Mouse (Mus musculus) lung, postnatal 4 days (tissue): ENCODE measurements at regions not wholly inside any gene's neighbourhood (a gene's known extent, or its start where the extent isn't known, plus 50 kb on each side); places are given as distances from the start of the nearest gene placed in this dataset.
A peak's percentile ranks its signal among the peaks of the same experiment; 100 is the strongest.

Experiments
- DNase-seq, 2 experiments: peaks; one replicate each; pipeline ENCODE4 v3.0.0; 2021

GRCm38 (mm10) chr13:35482340-35482739 lies 177.3 kb upstream of the Cdyl start:
- DNase-seq, result no peak

GRCm38 (mm10) chr13:35486125-35486524 lies 173.5 kb upstream of the Cdyl start:
- DNase-seq, result peak; percentile 65 to 87

GRCm38 (mm10) chr13:35499776-35500175 lies 159.9 kb upstream of the Cdyl start:
- DNase-seq, result no peak

- no peak for DNase-seq
Measured at GRCm38 (mm10) chr13:35500891-35501290, 158.7 kb upstream of the Cdyl start.

GRCm38 (mm10) chr13:35501351-35502146 lies 158.1 kb upstream of the Cdyl start:
- no peak for DNase-seq

GRCm38 (mm10) chr13:35502147-35502522 lies 157.5 kb upstream of the Cdyl start:
- no peak for DNase-seq

- peak in 1 of 2 experiments; percentile 48 for DNase-seq
Measured at GRCm38 (mm10) chr13:35503362-35503821, 156.2 kb upstream of the Cdyl start.

GRCm38 (mm10) chr13:35507195-35507594 lies 152.4 kb upstream of the Cdyl start:
- peak; percentile 21 to 47 for DNase-seq

- no peak for DNase-seq
Measured at GRCm38 (mm10) chr13:35512029-35512507, 147.6 kb upstream of the Cdyl start.

GRCm38 (mm10) chr13:35513120-35513519 lies 146.5 kb upstream of the Cdyl start:
- DNase-seq, result no peak

GRCm38 (mm10) chr13:35515291-35515690 lies 144.3 kb upstream of the Cdyl start:
- DNase-seq, result no peak

GRCm38 (mm10) chr13:35517692-35518091 lies 141.9 kb upstream of the Cdyl start:
- DNase-seq, result peak in 1 of 2 experiments; percentile 25

- no peak for DNase-seq
Measured at GRCm38 (mm10) chr13:35522272-35522671, 137.4 kb upstream of the Cdyl start.

- no peak for DNase-seq
Measured at GRCm38 (mm10) chr13:35529577-35529976, 130.1 kb upstream of the Cdyl start.

GRCm38 (mm10) chr13:35537106-35537505 lies 122.5 kb upstream of the Cdyl start:
- DNase-seq, result no peak

GRCm38 (mm10) chr13:35537936-35538335 lies 121.7 kb upstream of the Cdyl start:
- no peak for DNase-seq

GRCm38 (mm10) chr13:35540433-35540832 lies 119.2 kb upstream of the Cdyl start:
- DNase-seq, result no peak

GRCm38 (mm10) chr13:35541053-35541452 lies 118.6 kb upstream of the Cdyl start:
- no peak for DNase-seq

- no peak for DNase-seq
Measured at GRCm38 (mm10) chr13:35564006-35564405, 95.6 kb upstream of the Cdyl start.

- DNase-seq, result peak in 1 of 2 experiments; percentile 37
Measured at GRCm38 (mm10) chr13:35581616-35582015, 78.0 kb upstream of the Cdyl start.

- no peak for DNase-seq
Measured at GRCm38 (mm10) chr13:35598003-35598402, 61.6 kb upstream of the Cdyl start.

GRCm38 (mm10) chr13:35601560-35602135 lies 58.0 kb upstream of the Cdyl start:
- no peak for DNase-seq

GRCm38 (mm10) chr13:35603080-35603479 lies 56.6 kb upstream of the Cdyl start:
- no peak for DNase-seq

- peak; percentile 65 to 83 for DNase-seq
Measured at GRCm38 (mm10) chr13:35604061-35604460, 55.6 kb upstream of the Cdyl start.
